Mouse (Mus musculus): Measurements from ENCODE around the gene Mtg2. TPM values are rescaled to one million over a fixed set of nuclear protein-coding genes. Genes with fewer than 3 reads are reported as not detected.

The Mtg2 gene
- total RNA-seq, 2 experiments from 2014 or later: 12.6 to 19.1 TPM

- intact Hi-C loops (cut with DNase I): no loop called here
- no peak for DNase-seq (ENCODE audit: low spot score in 2 of 2)
Observed at GRCm38 (mm10) chr2:180124192-180124591, 53.8 kb downstream of the Mtg2 start.

GRCm38 (mm10) chr2:180126195-180126594 lies 55.8 kb downstream of the Mtg2 start:
- no peak for DNase-seq (ENCODE audit: low spot score in 2 of 2)
- intact Hi-C loops (cut with DNase I): no loop called here

- intact Hi-C loops (cut with DNase I): no loop called here
- DNase-seq (ENCODE audit: low spot score in 2 of 2): no peak
Observed at GRCm38 (mm10) chr2:180127675-180128074, 57.3 kb downstream of the Mtg2 start.

DNA sequence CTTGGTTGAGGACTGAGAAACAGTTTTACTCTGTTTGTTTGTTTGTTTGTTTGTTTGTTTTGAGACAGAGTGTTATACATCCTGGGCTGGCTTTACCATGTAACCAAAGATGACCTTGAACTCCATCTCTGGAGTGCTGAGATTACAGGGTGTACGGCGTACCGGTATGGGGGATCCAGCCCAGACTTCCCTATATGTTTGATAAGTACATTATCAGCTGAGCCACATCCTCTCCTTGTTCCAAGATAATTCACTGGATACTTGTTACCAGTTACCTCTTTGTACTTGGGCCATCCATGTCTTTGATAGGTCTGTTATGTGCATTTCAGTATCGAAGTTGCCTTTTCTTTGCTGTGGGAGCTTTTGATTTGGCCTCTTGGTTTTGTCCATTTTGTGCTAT lies 62.8 kb downstream of the Mtg2 start:
- no peak for DNase-seq (ENCODE audit: low spot score in 2 of 2)
- intact Hi-C loops (cut with DNase I): no loop called here

DNA sequence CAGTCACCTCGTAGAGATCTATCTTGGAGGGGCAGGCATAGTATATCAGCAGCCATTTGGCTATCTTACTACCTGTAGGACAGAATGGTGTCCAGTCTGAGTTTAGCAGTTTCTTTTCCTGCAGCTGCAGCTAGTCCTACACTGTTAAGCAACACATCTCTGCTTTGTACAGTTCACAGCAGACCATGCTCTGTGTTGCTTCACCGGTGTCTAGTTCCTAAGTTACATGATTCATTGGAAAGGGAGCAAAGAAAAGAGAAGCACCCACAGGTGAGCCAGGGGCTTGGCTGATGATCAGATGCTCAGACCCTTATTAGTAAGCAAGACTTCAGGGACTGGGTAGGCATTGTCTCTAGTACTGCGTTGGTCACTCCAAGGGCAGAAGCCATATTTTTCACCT lies 63.5 kb downstream of the Mtg2 start:
- intact Hi-C loops (cut with DNase I): no loop called here
- no peak for DNase-seq (ENCODE audit: low spot score in 2 of 2)

GRCm38 (mm10) chr2:180135414-180135813 lies 65.0 kb downstream of the Mtg2 start:
- intact Hi-C loops (cut with DNase I): no loop called here
- no peak for DNase-seq (ENCODE audit: low spot score in 2 of 2)

Other genes with a start within 250 kb of the Mtg2 start
- 10 to 100 TPM; 15.8 to 24.3 TPM for gene Taf4, start 93.9 kb upstream of the Mtg2 start, total RNA-seq (2021)
- gene Lsm14b, start 45.6 kb upstream of the Mtg2 start, total RNA-seq (2021): 100 to 1,000 TPM; 107 to 114 TPM
- 100 to 1,000 TPM; 163 to 172 TPM for gene Psma7, start 28.2 kb upstream of the Mtg2 start, total RNA-seq (2021)
- 10 to 100 TPM; 36.1 to 39.1 TPM for gene Ss18l1, start 28.1 kb upstream of the Mtg2 start, total RNA-seq (2021)
- gene Hrh3, start 33.9 kb downstream of the Mtg2 start, total RNA-seq (2021): 10 to 100 TPM; 94.8 to 99.4 TPM
- 10 to 100 TPM; 44.2 to 50.4 TPM for gene Osbpl2, start 48.7 kb downstream of the Mtg2 start, total RNA-seq (2021)
- 100 to 1,000 TPM in 1 of 2 experiments, 10 to 100 TPM in 1; 95.4 to 105 TPM for gene Adrm1, start 100.9 kb downstream of the Mtg2 start, total RNA-seq (2021)
- gene Lama5, start 155.3 kb downstream of the Mtg2 start, total RNA-seq (2021): 1 to 10 TPM; 6.3 to 7.2 TPM
- 100 to 1,000 TPM; 622 to 695 TPM for gene Rps21, start 186.8 kb downstream of the Mtg2 start, total RNA-seq (2021)
- 10 to 100 TPM; 26.5 to 31.7 TPM for gene Cables2, start 202.9 kb downstream of the Mtg2 start, total RNA-seq (2021)
- gene Rbbp8nl, start 219.3 kb downstream of the Mtg2 start, total RNA-seq (2021): not detected